Mouse (Mus musculus): ENCODE measurements around the gene Atp2c2. TPM values are rescaled to one million over a fixed set of nuclear protein-coding genes. Genes with fewer than 3 reads are reported as not detected.

The Atp2c2 gene
- polyA plus RNA-seq, 1 experiment from 2014 or later = 0.05 TPM

DNA sequence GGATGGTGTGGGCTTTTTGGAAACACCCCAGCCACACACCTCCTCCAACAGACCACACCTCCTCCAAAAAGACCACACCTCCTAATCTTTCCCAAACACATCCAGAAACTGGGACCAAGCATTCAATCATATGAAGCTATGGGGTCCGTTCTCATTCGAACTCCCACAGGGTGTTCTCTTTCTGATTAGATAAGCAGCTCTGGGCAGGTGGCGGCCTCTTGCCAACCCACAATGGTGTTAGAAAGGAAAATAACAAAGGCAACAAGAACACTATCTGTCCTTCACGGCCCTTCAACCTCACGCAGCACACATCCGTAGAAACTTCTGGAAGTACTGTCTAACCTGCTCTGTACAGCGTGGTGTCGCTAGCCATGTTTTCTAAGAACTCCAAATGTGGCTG lies 27.3 kb downstream of the Atp2c2 start:
- no peaks in the 10 kb centered on the region for H3K9me3 ChIP-seq (replicated peaks; ENCODE audit: control insufficient read depth, low read length)
- DNase-seq (ENCODE audit: low spot score) (no peak), ATAC-seq (no peak)
- H3K9ac ChIP-seq (ENCODE audit: low read length) = no peak overlapping the region
- 89% methylated on average over 8 of the region's 8 CpGs for WGBS
- H3K27me3 ChIP-seq (replicated peaks; ENCODE audit: control insufficient read depth, insufficient read depth, low read length) = no peaks in the 10 kb centered on the region
- no peak overlapping the region for H3K4me2 ChIP-seq (ENCODE audit: low read length)
- no peak overlapping the region for H3K27ac ChIP-seq (ENCODE audit: low read depth, low read length)
- H3K4me3 ChIP-seq (ENCODE audit: low read depth, low read length) = no peak overlapping the region
- no peaks in the 10 kb centered on the region for H3K4me1 ChIP-seq (ENCODE audit: control insufficient read depth, insufficient read depth, low read length)
- H3K36me3 ChIP-seq (ENCODE audit: control insufficient read depth, insufficient read depth, low read length) = no peaks in the 10 kb centered on the region

DNA sequence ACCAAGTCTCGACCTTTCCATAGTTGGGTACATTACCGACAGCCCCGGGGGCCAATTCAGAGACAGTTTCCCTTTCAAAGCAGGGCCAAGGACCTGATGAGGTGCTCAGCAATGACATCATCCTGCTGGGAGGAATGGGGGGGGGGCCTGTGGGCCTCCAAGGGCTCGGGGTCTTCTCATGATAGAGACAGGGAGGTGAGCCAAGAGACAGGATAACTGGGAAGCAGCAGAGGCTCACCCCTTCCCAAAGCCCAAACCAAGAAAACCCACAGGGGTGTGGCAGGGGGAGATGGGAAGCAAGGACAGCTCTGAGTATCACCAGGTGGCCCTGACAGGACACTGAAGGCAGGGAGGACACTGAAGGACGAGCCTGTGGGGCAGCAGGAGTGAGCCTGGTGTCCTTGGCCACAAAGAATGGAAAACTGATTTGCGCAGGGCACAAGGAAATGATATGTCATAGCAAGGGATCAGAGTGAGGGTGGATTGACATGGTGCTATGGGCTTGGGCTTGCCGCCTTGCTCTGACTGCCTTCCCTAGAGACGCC lies 28.6 kb downstream of the Atp2c2 start:
- Histone ChIP-seq H3K4me3 (ENCODE audit: low read depth, low read length) (no peak overlapping the region), H3K4me1 (ENCODE audit: control insufficient read depth, insufficient read depth, low read length) (no peaks in the 10 kb centered on the region), H3K9me3 (replicated peaks; ENCODE audit: control insufficient read depth, low read length) (no peaks in the 10 kb centered on the region), H3K27me3 (replicated peaks; ENCODE audit: control insufficient read depth, insufficient read depth, low read length) (no peaks in the 10 kb centered on the region), H3K36me3 (ENCODE audit: control insufficient read depth, insufficient read depth, low read length) (no peaks in the 10 kb centered on the region), H3K27ac (ENCODE audit: low read depth, low read length) (no peak overlapping the region), H3K4me2 (ENCODE audit: low read length) (no peak overlapping the region), H3K9ac (ENCODE audit: low read length) (no peak overlapping the region)
- DNase-seq (ENCODE audit: low spot score) (no peak), ATAC-seq (no peak)
- WGBS = 88% methylated on average over 8 of the region's 8 CpGs

DNA sequence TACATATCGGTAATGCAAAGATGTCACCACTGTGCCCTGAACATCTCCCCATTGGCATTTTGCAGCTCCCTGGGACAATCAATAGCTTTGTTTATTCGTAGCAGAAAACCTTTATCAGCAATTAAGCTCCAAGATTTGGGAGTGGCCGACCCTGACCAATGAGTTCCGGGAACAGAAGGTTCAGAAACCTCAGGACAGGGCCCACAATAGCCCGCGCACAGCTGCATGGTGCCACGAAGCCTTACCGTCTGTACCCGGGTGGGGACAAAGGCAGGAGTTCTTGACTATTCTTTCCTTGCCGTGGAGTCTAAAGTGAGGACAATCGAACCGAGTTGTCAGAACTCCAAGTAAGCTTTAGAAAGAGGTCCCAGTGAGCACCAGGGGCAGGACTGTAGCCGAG lies 32.3 kb downstream of the Atp2c2 start:
- WGBS = 72% methylated on average over 13 of the region's 13 CpGs
- no peak overlapping the region for H3K27ac ChIP-seq (ENCODE audit: low read depth, low read length)
- no peak overlapping the region for H3K9ac ChIP-seq (ENCODE audit: low read length)
- H3K4me2 ChIP-seq (ENCODE audit: low read length) = no peak overlapping the region
- H3K36me3 ChIP-seq (ENCODE audit: control insufficient read depth, insufficient read depth, low read length) = no peaks in the 10 kb centered on the region
- no peaks in the 10 kb centered on the region for H3K27me3 ChIP-seq (replicated peaks; ENCODE audit: control insufficient read depth, insufficient read depth, low read length)
- ATAC-seq = no peak
- DNase-seq (ENCODE audit: low spot score) = no peak
- H3K9me3 ChIP-seq (replicated peaks; ENCODE audit: control insufficient read depth, low read length) = no peaks in the 10 kb centered on the region
- H3K4me1 ChIP-seq (ENCODE audit: control insufficient read depth, insufficient read depth, low read length) = no peaks in the 10 kb centered on the region
- no peak overlapping the region for H3K4me3 ChIP-seq (ENCODE audit: low read depth, low read length)

DNA sequence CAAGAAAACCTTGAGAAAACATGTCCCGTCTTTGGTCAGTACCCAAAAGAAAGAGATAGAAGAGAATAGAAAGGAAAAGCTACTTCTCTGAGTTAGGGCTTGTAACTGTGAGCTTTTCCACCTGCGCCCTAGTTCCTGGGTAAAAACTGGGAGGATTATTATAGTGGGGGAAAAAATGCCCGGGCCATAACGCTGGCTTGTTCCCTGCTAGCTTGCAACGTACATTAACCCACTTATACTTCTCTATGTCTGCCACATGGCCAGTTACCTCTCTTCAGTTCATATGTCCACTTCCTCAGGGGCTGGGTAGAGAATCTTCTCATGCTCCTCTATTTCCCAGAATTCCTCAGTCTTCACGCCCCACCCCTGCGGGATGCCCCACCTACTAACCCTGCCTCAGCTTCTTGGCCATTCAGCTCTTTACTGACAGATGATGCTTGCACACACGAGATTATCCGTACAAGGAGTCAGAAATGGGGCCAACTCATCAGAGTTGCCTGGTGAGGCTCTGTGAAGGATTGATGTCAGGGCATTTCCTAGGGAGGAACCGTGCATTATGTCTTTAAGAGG lies 36.6 kb downstream of the Atp2c2 start:
- DNase-seq (ENCODE audit: low spot score) (no peak), ATAC-seq (no peak)
- 85% methylated on average over 10 of the region's 10 CpGs for WGBS
- no peak overlapping the region for H3K4me2 ChIP-seq (ENCODE audit: low read length)
- no peaks in the 10 kb centered on the region for H3K27me3 ChIP-seq (replicated peaks; ENCODE audit: control insufficient read depth, insufficient read depth, low read length)
- H3K27ac ChIP-seq (ENCODE audit: low read depth, low read length) = no peak overlapping the region
- H3K4me3 ChIP-seq (ENCODE audit: low read depth, low read length) = no peak overlapping the region
- no peaks in the 10 kb centered on the region for H3K36me3 ChIP-seq (ENCODE audit: control insufficient read depth, insufficient read depth, low read length)
- H3K9me3 ChIP-seq (replicated peaks; ENCODE audit: control insufficient read depth, low read length) = no peaks in the 10 kb centered on the region
- H3K4me1 ChIP-seq (ENCODE audit: control insufficient read depth, insufficient read depth, low read length) = no peaks in the 10 kb centered on the region
- no peak overlapping the region for H3K9ac ChIP-seq (ENCODE audit: low read length)

DNA sequence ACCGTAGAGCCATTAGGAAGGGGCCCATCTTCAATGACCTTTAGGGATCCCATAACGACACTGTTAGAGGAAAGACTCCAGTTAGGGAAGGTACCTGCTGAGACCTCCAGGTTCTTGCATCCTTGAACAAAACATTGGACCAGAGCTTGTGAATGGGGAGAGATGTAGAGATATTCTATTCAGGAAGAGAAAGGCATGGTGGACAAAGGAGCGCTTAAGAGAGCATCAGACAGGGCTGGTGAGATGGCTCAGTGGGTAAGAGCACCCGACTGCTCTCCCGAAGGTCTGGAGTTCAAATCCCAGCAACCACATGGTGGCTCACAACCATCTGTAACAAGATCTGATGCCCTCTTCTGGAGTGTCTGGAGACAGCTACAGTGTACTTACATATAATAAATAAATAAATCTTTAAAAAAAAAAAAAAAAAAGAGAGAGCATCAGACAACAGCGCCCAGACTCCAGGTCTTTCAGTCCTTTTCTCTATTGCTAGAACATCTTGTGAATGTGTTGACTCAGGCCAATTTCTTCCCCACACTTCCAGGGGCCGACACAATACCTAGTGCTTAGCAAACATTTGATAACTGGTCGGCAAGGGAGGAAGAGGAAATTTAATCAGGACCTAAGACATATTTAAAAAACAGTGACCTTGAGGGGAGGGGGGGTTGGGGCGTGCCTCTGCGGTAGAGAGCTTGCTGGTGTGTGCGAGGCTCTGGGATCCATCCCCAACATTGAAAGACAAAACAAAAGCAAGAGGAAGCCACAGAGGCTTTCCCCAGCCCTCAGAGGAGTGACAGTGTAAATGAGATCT lies 37.5 kb downstream of the Atp2c2 start:
- no peak overlapping the region for H3K4me2 ChIP-seq (ENCODE audit: low read length)
- DNase-seq (ENCODE audit: low spot score) (no peak), ATAC-seq (no peak)
- H3K36me3 ChIP-seq (ENCODE audit: control insufficient read depth, insufficient read depth, low read length) = no peaks in the 10 kb centered on the region
- H3K4me1 ChIP-seq (ENCODE audit: control insufficient read depth, insufficient read depth, low read length) = no peaks in the 10 kb centered on the region
- H3K27me3 ChIP-seq (replicated peaks; ENCODE audit: control insufficient read depth, insufficient read depth, low read length) = no peaks in the 10 kb centered on the region
- no peak overlapping the region for H3K9ac ChIP-seq (ENCODE audit: low read length)
- H3K27ac ChIP-seq (ENCODE audit: low read depth, low read length) = no peak overlapping the region
- no peaks in the 10 kb centered on the region for H3K9me3 ChIP-seq (replicated peaks; ENCODE audit: control insufficient read depth, low read length)
- 86% methylated on average over 11 of the region's 11 CpGs for WGBS
- H3K4me3 ChIP-seq (ENCODE audit: low read depth, low read length) = no peak overlapping the region

DNA sequence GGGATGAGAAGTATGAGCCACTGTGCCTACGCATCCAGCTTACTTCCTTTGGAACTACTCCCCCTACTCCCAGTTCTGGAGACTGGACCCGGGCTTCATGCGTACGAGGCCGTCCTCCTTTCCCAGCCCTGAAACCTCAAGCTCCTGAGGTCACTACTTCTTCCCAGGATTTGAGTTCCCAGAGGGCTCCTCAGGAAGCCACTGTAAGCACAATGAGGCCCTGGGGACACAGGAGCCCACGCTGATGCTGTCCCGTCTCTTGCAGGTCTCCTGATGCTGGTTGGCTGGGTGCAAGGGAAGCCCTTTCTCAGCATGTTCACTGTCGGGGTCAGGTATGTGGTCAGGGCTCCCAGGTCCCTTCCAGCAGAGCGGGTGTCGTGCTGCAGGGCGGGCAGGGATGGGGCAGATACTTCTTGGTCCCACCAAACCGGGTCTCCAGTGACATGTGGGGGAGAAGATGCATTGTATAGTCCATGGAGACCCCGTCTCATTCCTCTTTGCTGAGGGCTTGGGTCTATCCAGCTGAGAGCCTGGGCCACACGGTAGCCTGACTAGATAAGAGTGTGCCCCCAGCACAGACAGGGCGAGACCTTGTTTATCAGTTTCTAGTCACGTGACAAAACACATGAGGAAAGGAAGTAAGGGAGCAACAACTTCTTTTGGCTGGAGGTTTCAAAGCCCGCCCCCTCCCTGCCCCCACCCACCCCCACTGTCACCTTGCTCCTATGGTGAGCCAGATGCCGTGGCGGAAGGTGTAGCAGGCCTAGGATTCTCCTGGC lies 38.5 kb downstream of the Atp2c2 start:
- no peak for DNase-seq (ENCODE audit: low spot score)

DNA sequence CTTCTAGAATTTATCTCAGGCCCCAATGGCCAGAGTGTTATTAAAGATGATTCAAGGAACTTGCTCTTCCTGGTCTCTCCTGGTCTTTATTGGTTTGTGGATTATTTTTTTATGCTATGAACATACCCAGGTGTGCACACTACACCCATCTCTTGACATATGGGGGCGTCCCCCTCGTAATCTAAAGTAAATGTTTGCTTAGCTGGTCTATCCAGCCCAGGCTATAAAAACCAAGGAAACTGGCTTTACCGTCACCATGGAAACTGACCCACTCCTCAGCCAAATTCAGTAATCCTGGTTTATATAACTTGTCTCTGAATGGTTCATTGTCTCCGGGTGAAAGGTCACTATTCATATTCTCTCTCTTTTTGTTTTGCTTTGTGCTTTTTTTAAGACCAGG lies 40.8 kb downstream of the Atp2c2 start:
- Histone ChIP-seq H3K9ac (ENCODE audit: low read length) (no peak overlapping the region), H3K4me1 (ENCODE audit: control insufficient read depth, insufficient read depth, low read length) (no peaks in the 10 kb centered on the region), H3K27me3 (replicated peaks; ENCODE audit: control insufficient read depth, insufficient read depth, low read length) (no peaks in the 10 kb centered on the region), H3K27ac (ENCODE audit: low read depth, low read length) (no peak overlapping the region), H3K4me3 (ENCODE audit: low read depth, low read length) (no peak overlapping the region), H3K9me3 (replicated peaks; ENCODE audit: control insufficient read depth, low read length) (no peaks in the 10 kb centered on the region), H3K4me2 (ENCODE audit: low read length) (no peak overlapping the region), H3K36me3 (ENCODE audit: control insufficient read depth, insufficient read depth, low read length) (no peaks in the 10 kb centered on the region)
- DNase-seq (ENCODE audit: low spot score) (no peak), ATAC-seq (no peak)
- 71% methylated on average over 4 of the region's 4 CpGs for WGBS

More for the DNA sequence above, 38.5 kb downstream of the Atp2c2 start:
- Histone ChIP-seq H3K4me3 (ENCODE audit: low read depth, low read length) (no peak overlapping the region), H3K9ac (ENCODE audit: low read length) (no peak overlapping the region), H3K36me3 (ENCODE audit: control insufficient read depth, insufficient read depth, low read length) (no peaks in the 10 kb centered on the region), H3K27me3 (replicated peaks; ENCODE audit: control insufficient read depth, insufficient read depth, low read length) (no peaks in the 10 kb centered on the region), H3K4me2 (ENCODE audit: low read length) (no peak overlapping the region), H3K9me3 (replicated peaks; ENCODE audit: control insufficient read depth, low read length) (no peaks in the 10 kb centered on the region), H3K27ac (ENCODE audit: low read depth, low read length) (no peak overlapping the region), H3K4me1 (ENCODE audit: control insufficient read depth, insufficient read depth, low read length) (no peaks in the 10 kb centered on the region)
- 85% methylated on average over 19 of the region's 19 CpGs for WGBS
- ATAC-seq = no peak

DNA sequence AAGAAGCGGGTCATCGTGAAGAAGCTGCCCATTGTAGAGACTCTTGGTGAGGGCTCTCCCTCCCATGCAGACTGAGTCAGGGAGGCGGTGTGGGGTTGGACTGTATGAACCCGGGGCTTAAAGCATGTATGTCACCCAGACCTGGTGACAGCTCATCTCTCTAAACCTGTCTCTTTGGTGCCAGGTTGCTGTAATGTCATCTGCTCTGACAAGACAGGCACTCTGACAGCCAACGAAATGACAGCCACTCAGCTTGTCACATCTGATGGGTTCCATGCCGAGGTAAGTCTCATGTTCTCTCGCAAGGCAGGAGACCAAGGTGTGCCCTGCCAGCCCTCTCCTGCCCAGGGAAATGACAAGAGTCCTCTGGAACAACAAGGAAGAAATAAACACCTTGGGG lies 42.6 kb downstream of the Atp2c2 start:
- Histone ChIP-seq H3K4me3 (ENCODE audit: low read depth, low read length) (no peak overlapping the region), H3K9me3 (replicated peaks; ENCODE audit: control insufficient read depth, low read length) (no peaks in the 10 kb centered on the region), H3K27ac (ENCODE audit: low read depth, low read length) (no peak overlapping the region), H3K4me1 (ENCODE audit: control insufficient read depth, insufficient read depth, low read length) (no peaks in the 10 kb centered on the region), H3K4me2 (ENCODE audit: low read length) (no peak overlapping the region), H3K9ac (ENCODE audit: low read length) (no peak overlapping the region), H3K36me3 (ENCODE audit: control insufficient read depth, insufficient read depth, low read length) (no peaks in the 10 kb centered on the region), H3K27me3 (replicated peaks; ENCODE audit: control insufficient read depth, insufficient read depth, low read length) (no peaks in the 10 kb centered on the region)
- no peak for ATAC-seq
- DNase-seq (ENCODE audit: low spot score) = no peak
- 87% methylated on average over 7 of the region's 7 CpGs for WGBS
